Mouse (Mus musculus): Measurements from ENCODE around the gene Nqo1. TPM values are rescaled to one million over a fixed set of nuclear protein-coding genes. Genes with fewer than 3 reads are reported as not detected.

Gene Nqo1
- polyA plus RNA-seq (2015; fragmentation: Nextera tagmentation; extraction: Ambion mirVana), result 15.9 and 21.2 TPM in 2 replicates

- Histone ChIP-seq H3K9me3 (replicated peaks; ENCODE audit: low read length) (no peaks in the 10 kb centered on the region), H3K9ac (ENCODE audit: low read depth, low read length) (peak within 1 kb of the TSS; percentile 32), H3K36me3 (ENCODE audit: insufficient read depth, low read length) (no peaks in the 10 kb centered on the region), H3K4me3 (replicated peaks; ENCODE audit: low read depth, low read length) (peak within 1 kb of the TSS; percentile 16), H3K27me3 (ENCODE audit: insufficient read depth, low read length) (no peaks in the 10 kb centered on the region), H3K27ac (no peak within 1 kb of the TSS; the same call in 1 of the 2 replicates), H3K4me2 (ENCODE audit: low read length) (peak within 1 kb of the TSS; percentile 56), H3K4me1 (replicated peaks; ENCODE audit: insufficient read depth, low read length) (0 out of 2 replicates have a peak, but pooled peaks cover 6% of the 10 kb centered on the region)
- TF ChIP-seq CTCF (IDR thresholded peaks at IDR 0.05; ENCODE audit: low read depth), result no peak
- peak; percentile 97 for ATAC-seq (replicated peaks; ENCODE audit: low FRiP score, low read depth)
- peak; percentile 95 for DNase-seq (ENCODE audit: low spot score)
- 7% methylated on average over 22 of the region's 22 CpGs for WGBS
Observed at GRCm38 (mm10) chr8:107403038-107403781, at the start of gene Nqo1. Gene Nqo1 (minus strand): TSS chr8:107403206.

DNA sequence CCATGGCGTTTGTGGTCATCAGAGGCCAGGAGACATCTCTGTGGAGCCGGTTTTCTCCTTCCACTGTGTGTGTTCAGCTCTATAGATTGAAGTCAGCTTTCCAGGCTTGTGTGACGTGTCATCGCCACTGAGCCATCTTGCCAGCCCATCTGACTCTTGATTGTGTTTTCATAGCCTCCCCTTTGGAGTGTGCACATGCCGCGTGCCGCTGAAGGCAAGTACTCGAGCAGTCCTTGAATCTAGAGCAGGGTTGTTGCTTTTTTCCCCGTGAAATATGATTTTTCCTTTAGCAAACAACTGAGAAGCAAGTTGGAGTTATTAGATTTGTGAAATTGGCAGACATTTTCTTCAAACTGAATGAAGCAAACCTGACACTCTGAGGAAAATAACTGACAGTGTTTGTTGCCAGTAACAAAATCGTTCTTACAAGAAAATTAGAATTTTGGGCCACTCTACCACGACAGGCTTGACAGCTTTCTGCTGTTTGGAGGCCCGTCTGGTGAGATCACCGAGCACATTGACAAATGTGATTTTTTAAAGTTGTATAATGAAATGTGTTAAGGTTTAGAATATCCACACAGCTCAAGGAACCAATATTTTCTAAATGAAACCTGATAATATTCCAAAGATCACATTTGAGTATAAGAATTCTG lies 48.5 kb upstream of the Nqo1 start:
- Histone ChIP-seq H3K4me2 (ENCODE audit: low read length) (no peak overlapping the region), H3K9ac (ENCODE audit: low read depth, low read length) (no peak overlapping the region), H3K4me3 (replicated peaks; ENCODE audit: low read depth, low read length) (no peak overlapping the region), H3K4me1 (replicated peaks; ENCODE audit: insufficient read depth, low read length) (0 out of 2 replicates have a peak, but pooled peaks cover 3% of the 10 kb centered on the region), H3K27me3 (ENCODE audit: insufficient read depth, low read length) (no peaks in the 10 kb centered on the region), H3K36me3 (ENCODE audit: insufficient read depth, low read length) (0 out of 2 replicates have a peak, but pooled peaks cover 9% of the 10 kb centered on the region), H3K27ac (no peak overlapping the region), H3K9me3 (replicated peaks; ENCODE audit: low read length) (no peaks in the 10 kb centered on the region)
- TF ChIP-seq CTCF (IDR thresholded peaks at IDR 0.05; ENCODE audit: low read depth), result no peak
- WGBS, result 82% methylated on average over 13 of the region's 13 CpGs
- DNase-seq (ENCODE audit: low spot score) (no peak), ATAC-seq (replicated peaks; ENCODE audit: low FRiP score, low read depth) (no peak)

- Histone ChIP-seq H3K4me3 (replicated peaks; ENCODE audit: low read depth, low read length) (no peak overlapping the region), H3K27ac (no peak overlapping the region), H3K4me1 (replicated peaks; ENCODE audit: insufficient read depth, low read length) (0 out of 2 replicates have a peak, but pooled peaks cover 3% of the 10 kb centered on the region), H3K9me3 (replicated peaks; ENCODE audit: low read length) (no peaks in the 10 kb centered on the region), H3K36me3 (ENCODE audit: insufficient read depth, low read length) (0 out of 2 replicates have a peak, but pooled peaks cover 9% of the 10 kb centered on the region), H3K4me2 (ENCODE audit: low read length) (no peak overlapping the region), H3K9ac (ENCODE audit: low read depth, low read length) (no peak overlapping the region), H3K27me3 (ENCODE audit: insufficient read depth, low read length) (no peaks in the 10 kb centered on the region)
- TF ChIP-seq CTCF (IDR thresholded peaks at IDR 0.05; ENCODE audit: low read depth), result no peak
- no peak for DNase-seq (ENCODE audit: low spot score)
- 59% methylated on average over 6 of the region's 6 CpGs for WGBS
- ATAC-seq (replicated peaks; ENCODE audit: low FRiP score, low read depth), result no peak
Observed at GRCm38 (mm10) chr8:107449655-107450054, 46.6 kb upstream of the Nqo1 start.

DNA sequence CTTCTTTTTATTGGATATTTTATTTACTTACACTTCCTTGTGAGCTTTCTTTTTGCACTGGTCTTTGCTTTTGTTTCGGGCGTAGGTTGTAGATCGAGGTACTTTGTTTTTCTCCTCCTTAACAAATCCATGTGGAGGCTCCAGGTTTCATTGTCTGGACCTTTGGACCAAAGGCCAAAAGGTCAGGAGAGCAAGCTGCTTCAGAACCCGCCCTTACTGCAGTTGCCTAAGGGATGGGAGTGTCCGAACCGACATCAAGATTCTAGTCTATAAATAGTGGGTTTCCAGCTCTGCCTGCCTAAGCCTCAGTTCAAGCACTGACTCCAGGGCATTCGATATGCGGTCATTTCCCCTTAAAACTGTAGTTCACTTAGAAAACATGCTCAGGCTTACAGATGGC lies 46.1 kb upstream of the Nqo1 start:
- DNase-seq (ENCODE audit: low spot score), result peak; percentile 14
- no peak for TF ChIP-seq CTCF (IDR thresholded peaks at IDR 0.05; ENCODE audit: low read depth)
- WGBS, result 42% methylated on average over 8 of the region's 8 CpGs

GRCm38 (mm10) chr8:107448382-107448889 lies 45.4 kb upstream of the Nqo1 start:
- DNase-seq (ENCODE audit: low spot score), result no peak
- Histone ChIP-seq H3K27ac (no peak overlapping the region), H3K9ac (ENCODE audit: low read depth, low read length) (no peak overlapping the region), H3K27me3 (ENCODE audit: insufficient read depth, low read length) (no peaks in the 10 kb centered on the region), H3K4me1 (replicated peaks; ENCODE audit: insufficient read depth, low read length) (0 out of 2 replicates have a peak, but pooled peaks cover 6% of the 10 kb centered on the region), H3K4me3 (replicated peaks; ENCODE audit: low read depth, low read length) (no peak overlapping the region), H3K4me2 (ENCODE audit: low read length) (no peak overlapping the region), H3K9me3 (replicated peaks; ENCODE audit: low read length) (no peaks in the 10 kb centered on the region), H3K36me3 (ENCODE audit: insufficient read depth, low read length) (0 out of 2 replicates have a peak, but pooled peaks cover 3% of the 10 kb centered on the region)
- no peak for TF ChIP-seq CTCF (IDR thresholded peaks at IDR 0.05; ENCODE audit: low read depth)
- 75% methylated on average over 4 of the region's 4 CpGs for WGBS
- ATAC-seq (replicated peaks; ENCODE audit: low FRiP score, low read depth), result no peak

More for the DNA sequence above, 46.1 kb upstream of the Nqo1 start:
- Histone ChIP-seq H3K9me3 (replicated peaks; ENCODE audit: low read length) (no peaks in the 10 kb centered on the region), H3K27me3 (ENCODE audit: insufficient read depth, low read length) (no peaks in the 10 kb centered on the region), H3K4me3 (replicated peaks; ENCODE audit: low read depth, low read length) (no peak overlapping the region), H3K4me1 (replicated peaks; ENCODE audit: insufficient read depth, low read length) (0 out of 2 replicates have a peak, but pooled peaks cover 6% of the 10 kb centered on the region), H3K9ac (ENCODE audit: low read depth, low read length) (no peak overlapping the region), H3K27ac (no peak overlapping the region), H3K4me2 (ENCODE audit: low read length) (no peak overlapping the region), H3K36me3 (ENCODE audit: insufficient read depth, low read length) (0 out of 2 replicates have a peak, but pooled peaks cover 9% of the 10 kb centered on the region)
- no peak for ATAC-seq (replicated peaks; ENCODE audit: low FRiP score, low read depth)

- ATAC-seq (replicated peaks; ENCODE audit: low FRiP score, low read depth) (no peak), DNase-seq (ENCODE audit: low spot score) (no peak)
- no peak overlapping the region for H3K4me3 ChIP-seq (replicated peaks; ENCODE audit: low read depth, low read length)
- H3K27ac ChIP-seq, result no peak overlapping the region
- H3K36me3 ChIP-seq (ENCODE audit: insufficient read depth, low read length), result no peaks in the 10 kb centered on the region
- no peak overlapping the region for H3K4me2 ChIP-seq (ENCODE audit: low read length)
- no peaks in the 10 kb centered on the region for H3K27me3 ChIP-seq (ENCODE audit: insufficient read depth, low read length)
- no peak overlapping the region for H3K9ac ChIP-seq (ENCODE audit: low read depth, low read length)
- no peaks in the 10 kb centered on the region for H3K9me3 ChIP-seq (replicated peaks; ENCODE audit: low read length)
- 0 out of 2 replicates have a peak, but pooled peaks cover 6% of the 10 kb centered on the region for H3K4me1 ChIP-seq (replicated peaks; ENCODE audit: insufficient read depth, low read length)
- no peak for TF ChIP-seq CTCF (IDR thresholded peaks at IDR 0.05; ENCODE audit: low read depth)
Observed at GRCm38 (mm10) chr8:107447713-107448112, 44.7 kb upstream of the Nqo1 start.

All from kidney, postnatal 0 days (tissue).